Mouse (Mus musculus): ENCODE data around the gene Bst2.

The Bst2 gene

DNA sequence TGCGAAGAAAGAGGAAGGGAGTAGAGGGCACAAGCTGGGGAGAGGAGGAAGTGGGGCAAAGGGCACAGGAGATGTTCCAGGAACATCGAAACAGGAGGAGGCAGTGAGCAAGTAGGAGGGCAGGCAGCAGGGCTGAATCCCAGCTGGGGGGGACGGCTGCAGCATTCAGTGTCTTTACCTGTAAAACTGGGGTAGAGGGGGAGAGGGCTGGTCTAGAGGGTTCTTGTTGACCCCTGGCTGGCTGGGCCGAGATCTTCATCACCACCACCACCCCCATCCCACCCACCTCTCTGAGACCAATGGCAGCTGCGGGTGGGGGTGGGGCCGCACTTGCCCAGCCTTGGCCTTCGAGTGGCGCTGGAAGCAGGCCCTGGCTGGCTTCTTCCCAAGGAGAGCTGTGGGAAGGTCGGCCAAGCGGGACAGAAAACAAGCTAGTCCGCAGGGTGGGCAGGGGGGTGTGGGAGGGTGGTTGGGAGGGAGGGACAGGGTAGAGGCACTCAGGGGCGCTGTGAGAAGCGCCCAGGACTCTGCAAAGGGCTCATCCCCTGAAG is 31.2 kb upstream of the Bst2 start, which contains the start of gene Slc27a1:
Slc27a1 (plus strand) TSS at position 496 of the 551 bp plus-strand sequence.
- CTCF ChIA-PET = interaction anchor here (0.5 to 3.7 kb wide), 27 partner anchors 8 to 606 kb away, joined by 3 to 40 read pairs (median 4); partner anchors contain the start of genes Tmem221 (in 2 of the 4), Colgalt1 (in 1 of the 4), Dda1 (in 1 of the 4) and Mvb12a (in 1 of the 4)

DNA sequence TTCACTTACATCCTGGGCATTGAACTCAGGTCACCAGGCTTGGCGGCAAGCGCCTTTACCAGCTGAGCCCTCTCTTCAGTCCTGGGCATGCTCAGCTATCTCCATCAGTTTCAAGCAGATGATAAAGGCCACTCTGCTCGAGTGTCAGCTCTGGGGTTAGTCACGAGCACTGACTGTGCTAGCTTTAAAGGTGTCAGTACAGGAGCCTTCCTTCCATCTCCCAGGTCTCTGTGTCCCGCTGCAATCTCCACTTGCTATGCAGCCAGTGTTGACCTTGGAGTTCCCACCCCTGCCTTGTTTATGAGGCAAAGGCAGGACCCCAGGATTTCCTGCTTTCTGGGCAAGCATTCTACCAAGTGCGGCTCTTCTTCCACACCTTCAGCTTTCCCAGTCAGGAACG is 30.3 kb upstream of the Bst2 start:
- POLR2A ChIA-PET = interaction anchor here (0.6 to 4.7 kb wide), 17 partner anchors 12 to 110 kb away, joined by 3 to 104 read pairs (median 34); partner anchors contain the start of genes Colgalt1 (in 2 of the 4), Pgls (in 2 of the 4), Jak3 (in 1 of the 4) and Unc13a (in 1 of the 4)
- CTCF ChIA-PET = interaction anchor here in 3 of 4 experiments (0.5 to 3.7 kb wide), 10 partner anchors 10 to 98 kb away, joined by 3 to 40 read pairs (median 4); partner anchors contain the start of gene Mvb12a (in 1 of the 3)

More for the DNA sequence above, 31.2 kb upstream of the Bst2 start, which contains the start of gene Slc27a1:
- POLR2A ChIA-PET = interaction anchor here (0.5 to 4.7 kb wide), 63 partner anchors 9 to 1648 kb away, joined by 3 to 104 read pairs (median 6); partner anchors contain the start of genes Colgalt1 (in 3 of the 4), Pgls (in 3 of the 4), Jak3 (in 2 of the 4) and Klf2 (in 2 of the 4)

DNA sequence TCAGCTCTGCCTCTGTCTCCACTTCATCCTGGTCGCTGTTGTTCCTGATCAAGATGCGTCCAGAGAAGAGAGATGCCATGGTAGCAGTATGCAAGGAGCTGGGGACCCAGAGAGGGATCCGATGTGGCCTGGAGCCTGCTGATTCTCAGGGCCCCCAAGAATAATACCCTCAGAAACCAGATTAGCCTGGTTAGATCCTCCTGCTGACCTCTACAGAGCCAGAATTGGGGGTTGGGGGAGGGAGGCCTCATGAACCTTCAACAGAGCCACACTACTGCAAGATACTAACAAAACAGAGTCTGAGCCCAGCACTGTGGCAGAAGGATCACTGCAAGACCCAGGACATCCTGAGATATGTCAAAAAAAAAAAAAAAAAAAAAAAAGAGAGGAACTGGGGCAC is 29.2 kb upstream of the Bst2 start, which contains the start of gene Nxnl1:
Nxnl1 (minus strand) TSS at position 101 of the 400 bp plus-strand sequence.
- CTCF ChIA-PET = interaction anchor here in 3 of 4 experiments (1.1 to 2.2 kb wide), 4 partner anchors 30 to 99 kb away, joined by 3 to 4 read pairs (median 4); no protein-coding TSS in a partner anchor
- POLR2A ChIA-PET = interaction anchor here in 1 of 4 experiments (0.9 to 2.6 kb wide), 4 partner anchors 14 to 99 kb away, joined by 3 to 7 read pairs (median 5); no protein-coding TSS in a partner anchor

DNA sequence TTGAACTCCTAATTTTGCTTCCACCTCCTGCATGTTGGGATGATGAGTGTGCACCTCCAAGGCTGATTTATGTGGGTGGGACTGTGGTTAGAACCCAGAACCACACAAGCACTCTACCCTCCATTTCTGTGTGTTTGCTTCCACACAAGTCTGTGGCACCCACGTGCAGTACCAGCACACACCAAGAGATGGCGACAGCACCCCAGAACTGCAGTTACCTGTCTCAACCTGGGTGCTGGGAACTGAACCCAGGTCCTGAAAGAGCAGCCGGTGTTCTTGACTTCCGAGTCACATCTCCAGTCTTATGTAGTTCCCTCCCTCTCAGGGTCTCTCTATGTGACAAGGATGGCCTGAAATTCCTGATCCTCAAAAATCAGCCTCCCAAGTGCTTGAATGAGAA is 26.7 kb upstream of the Bst2 start:
- ChIA-PET CTCF (interaction anchor here in 3 of 4 experiments (0.5 to 4.0 kb wide), 6 partner anchors 16 to 102 kb away, joined by 3 to 40 read pairs (median 13); partner anchors contain the start of gene Pgls (in 1 of the 3)), POLR2A (interaction anchor here in 2 of 4 experiments (1.0 to 2.6 kb wide), 7 partner anchors 26 to 68 kb away, joined by 3 to 7 read pairs (median 4); no protein-coding TSS in a partner anchor)

DNA sequence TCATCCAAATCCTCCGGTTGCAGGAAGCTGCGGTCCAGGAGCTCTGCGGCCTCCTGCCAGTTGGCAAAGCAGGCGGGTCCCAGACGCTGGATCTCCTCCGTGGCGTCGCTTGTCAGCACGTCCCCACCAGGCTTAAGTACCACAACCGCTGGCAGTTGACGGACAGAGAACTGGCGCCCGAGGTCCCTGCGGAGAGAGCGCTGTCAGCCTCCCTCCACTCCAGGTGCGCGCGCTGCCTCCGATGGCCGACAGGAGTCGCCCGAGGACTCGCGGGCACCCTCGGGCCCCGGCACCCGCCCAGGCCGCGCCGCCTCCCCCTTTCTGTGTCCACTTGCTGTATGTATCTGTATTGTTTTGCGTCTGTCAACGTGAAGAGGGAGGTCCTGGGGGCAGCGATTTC is 25.5 kb upstream of the Bst2 start:
- POLR2A ChIA-PET = interaction anchor here in 3 of 4 experiments (0.6 to 2.3 kb wide), 12 partner anchors 8 to 123 kb away, joined by 3 to 10 read pairs (median 4); partner anchors contain the start of gene Mvb12a (in 2 of the 3)
- CTCF ChIA-PET = interaction anchor here (0.6 to 4.0 kb wide), 37 partner anchors 10 to 169 kb away, joined by 3 to 40 read pairs (median 4); partner anchors contain the start of genes Pgls (in 2 of the 4), Fcho1 (in 1 of the 4) and Mvb12a (in 1 of the 4)

DNA sequence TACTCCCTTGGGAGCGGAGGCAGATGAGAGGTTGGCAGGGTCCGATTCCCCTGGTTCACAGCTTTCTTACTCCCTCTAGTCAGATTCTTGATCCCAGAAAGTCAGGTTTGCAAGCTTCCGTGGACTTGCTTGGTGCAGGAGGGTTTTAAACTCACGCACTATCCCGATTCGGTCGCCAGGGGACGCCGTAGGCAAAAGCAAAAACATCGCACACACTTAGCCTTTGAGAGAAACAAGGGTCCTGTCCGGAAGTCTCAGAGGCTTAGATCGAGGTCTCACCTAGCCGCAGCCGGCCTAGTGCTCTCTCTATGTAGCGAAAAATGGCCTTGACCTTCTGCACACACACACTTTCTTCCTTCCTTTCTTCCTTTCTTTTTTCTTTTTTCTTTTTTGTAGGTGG is 24.1 kb upstream of the Bst2 start:
- POLR2A ChIA-PET = interaction anchor here in 3 of 4 experiments (0.8 to 2.3 kb wide), 12 partner anchors 9 to 110 kb away, joined by 3 to 12 read pairs (median 4); partner anchors contain the start of gene Unc13a (in 1 of the 3)
- CTCF ChIA-PET = interaction anchor here (0.6 to 4.0 kb wide), 45 partner anchors 8 to 696 kb away, joined by 3 to 40 read pairs (median 4); partner anchors contain the start of genes Mvb12a (in 2 of the 4), Pgls (in 2 of the 4), Colgalt1 (in 1 of the 4) and Fcho1 (in 1 of the 4)

DNA sequence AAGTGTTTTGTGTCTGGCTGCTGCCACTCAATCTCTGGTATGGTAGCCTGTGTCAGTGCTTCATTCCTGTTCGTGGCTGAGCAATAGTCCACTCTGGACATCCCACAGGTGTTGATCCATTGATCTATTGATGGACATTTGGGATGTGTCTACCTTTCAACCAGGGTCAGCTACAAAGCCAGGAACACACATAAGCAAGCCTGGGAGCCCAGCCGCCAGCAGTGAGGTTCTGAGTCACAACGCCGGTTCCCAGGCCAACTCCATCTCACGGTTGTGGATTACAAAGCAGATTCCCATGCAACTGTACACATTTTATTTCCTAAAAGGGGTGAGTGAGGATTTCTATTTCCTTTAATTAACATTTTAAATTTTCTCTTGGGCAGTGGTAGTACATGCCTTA is 23.5 kb upstream of the Bst2 start:
- ChIA-PET POLR2A (interaction anchor here in 3 of 4 experiments (0.9 to 3.3 kb wide), 14 partner anchors 9 to 107 kb away, joined by 3 to 35 read pairs (median 6); partner anchors contain the start of gene Slc27a1 (in 1 of the 3)), CTCF (interaction anchor here (0.6 to 4.0 kb wide), 41 partner anchors 9 to 679 kb away, joined by 3 to 40 read pairs (median 4); partner anchors contain the start of genes Fcho1 (in 2 of the 4), Mvb12a (in 2 of the 4), Pgls (in 2 of the 4) and Colgalt1 (in 1 of the 4))

DNA sequence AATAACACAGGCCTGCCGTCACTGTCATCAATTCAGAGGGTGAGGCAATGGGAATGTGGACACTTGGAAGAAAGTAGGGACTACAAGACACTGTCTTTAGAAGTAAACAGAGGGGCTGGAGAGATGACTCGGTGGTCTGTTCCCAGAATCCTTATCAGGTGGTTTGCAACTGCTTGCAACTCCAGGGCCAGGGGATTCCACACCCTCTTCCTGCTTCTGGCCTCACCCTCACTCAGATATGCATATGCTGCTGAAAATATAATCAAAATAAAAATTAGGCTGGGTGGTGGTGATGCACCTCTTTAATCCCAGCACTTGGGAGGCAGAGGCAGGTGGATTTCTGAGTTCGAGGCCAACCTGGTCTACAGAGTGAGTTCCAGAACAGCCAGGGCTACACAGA is 22.8 kb upstream of the Bst2 start:
- ChIA-PET POLR2A (interaction anchor here in 2 of 4 experiments (0.6 to 3.3 kb wide), 16 partner anchors 9 to 219 kb away, joined by 3 to 66 read pairs (median 9); partner anchors contain the start of genes Slc27a1 (in 2 of the 2), Babam1 (in 1 of the 2), Colgalt1 (in 1 of the 2) and Fam129c (in 1 of the 2)), CTCF (interaction anchor here (0.6 to 4.0 kb wide), 11 partner anchors 10 to 679 kb away, joined by 3 to 40 read pairs (median 6); partner anchors contain the start of genes Colgalt1 (in 1 of the 4), Fcho1 (in 1 of the 4), Pgls (in 1 of the 4) and Slc27a1 (in 1 of the 4))

DNA sequence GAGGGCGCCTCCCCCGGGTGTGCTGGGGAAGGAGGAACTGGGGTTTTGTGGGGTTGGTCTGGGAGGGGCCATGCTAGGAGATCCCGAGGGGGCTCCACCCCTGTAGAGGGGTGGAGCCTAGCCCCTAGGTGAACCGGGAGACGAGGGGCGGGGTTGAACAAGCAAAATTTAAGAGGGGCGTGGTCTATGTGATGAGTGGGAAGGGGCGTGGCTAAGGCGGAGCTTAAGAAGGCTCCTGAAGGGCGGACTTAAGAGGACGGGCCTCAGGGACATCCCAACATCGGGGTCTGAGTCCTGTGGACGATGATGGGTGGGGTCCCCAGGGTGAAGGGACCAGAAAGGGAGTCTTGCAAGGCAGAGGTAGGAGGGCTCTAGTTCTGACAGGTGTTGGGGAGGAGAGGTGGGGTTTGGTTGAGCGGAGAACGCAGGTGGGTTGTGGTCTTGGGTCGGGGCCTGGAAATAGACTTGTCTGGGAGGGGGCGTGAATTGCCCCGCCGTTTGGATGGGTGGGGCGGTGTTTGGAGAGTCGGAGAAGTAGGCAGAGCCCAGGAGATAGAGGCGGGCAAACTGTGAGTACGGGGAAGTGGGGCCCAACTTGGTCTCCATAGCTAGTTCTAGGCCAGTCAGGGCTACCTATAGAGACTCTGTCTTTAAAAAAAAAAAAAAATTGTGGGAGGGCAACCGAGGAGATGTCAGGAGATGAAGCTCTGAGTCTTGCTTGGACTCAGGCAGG is 21.9 kb upstream of the Bst2 start:
- CTCF ChIA-PET = interaction anchor here (0.6 to 2.4 kb wide), 52 partner anchors 10 to 714 kb away, joined by 3 to 34 read pairs (median 4); partner anchors contain the start of genes Slc27a1 (in 2 of the 4), Abhd8 (in 1 of the 4), Colgalt1 (in 1 of the 4) and Fcho1 (in 1 of the 4)

DNA sequence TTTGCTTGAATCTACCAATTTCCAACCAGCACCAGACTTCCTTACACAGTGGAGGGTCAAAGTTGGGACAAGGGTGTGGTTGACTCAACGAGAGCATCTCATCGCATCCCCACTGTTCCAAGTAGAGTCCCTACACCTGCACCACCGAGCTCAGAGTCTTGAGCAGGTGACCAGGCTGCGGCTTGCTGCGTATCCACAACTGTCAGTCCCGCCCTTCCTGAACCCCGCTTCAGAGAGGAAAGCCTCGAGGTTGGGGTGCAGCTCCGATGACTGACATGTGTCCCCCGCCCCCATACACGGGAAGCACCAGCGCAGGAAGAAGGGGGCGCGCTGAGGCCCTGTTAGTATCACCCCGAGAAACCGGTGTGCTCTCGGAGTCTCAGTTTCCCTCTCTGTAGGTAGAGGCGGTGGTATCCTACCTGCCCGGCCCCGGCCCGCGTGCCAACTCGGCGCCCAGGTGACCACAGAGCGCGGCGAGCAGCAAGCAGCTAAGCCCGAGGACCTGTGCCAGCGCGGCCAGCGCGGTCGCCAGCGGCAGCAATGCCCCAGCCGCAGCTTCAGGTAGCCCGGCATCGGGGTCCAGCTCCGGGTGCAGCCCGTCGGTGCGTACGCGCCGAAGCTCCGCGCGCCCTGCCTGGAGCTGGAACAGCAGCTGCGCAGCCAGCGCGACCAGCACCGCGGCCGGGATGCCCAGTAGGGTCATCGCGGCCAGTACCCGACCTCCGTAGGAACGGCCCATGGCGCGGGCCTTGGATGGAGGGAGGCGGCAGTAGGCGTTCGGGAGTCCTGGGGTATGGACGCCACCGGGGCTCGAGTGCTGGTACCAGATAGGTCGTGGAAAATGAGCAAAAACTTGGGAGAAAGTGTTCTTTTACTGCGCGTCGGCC is 21.1 kb upstream of the Bst2 start, which contains the start of gene Tmem221:
Tmem221 (minus strand) TSS at position 801 of the 887 bp plus-strand sequence.
- CTCF ChIA-PET = interaction anchor here (0.6 to 2.4 kb wide), 43 partner anchors 10 to 713 kb away, joined by 3 to 34 read pairs (median 4); partner anchors contain the start of genes Slc27a1 (in 2 of the 4), Abhd8 (in 1 of the 4), Colgalt1 (in 1 of the 4) and Fcho1 (in 1 of the 4)
- POLR2A ChIA-PET = interaction anchor here (0.5 to 3.3 kb wide), 70 partner anchors 8 to 719 kb away, joined by 3 to 66 read pairs (median 4); partner anchors contain the start of genes Colgalt1 (in 3 of the 4), Mvb12a (in 3 of the 4), Pgls (in 3 of the 4) and Slc27a1 (in 2 of the 4)

More for the DNA sequence above, 21.9 kb upstream of the Bst2 start:
- POLR2A ChIA-PET = interaction anchor here (0.5 to 3.3 kb wide), 79 partner anchors 9 to 720 kb away, joined by 3 to 66 read pairs (median 4); partner anchors contain the start of genes Colgalt1 (in 3 of the 4), Mvb12a (in 3 of the 4), Pgls (in 3 of the 4) and Slc27a1 (in 2 of the 4)

DNA sequence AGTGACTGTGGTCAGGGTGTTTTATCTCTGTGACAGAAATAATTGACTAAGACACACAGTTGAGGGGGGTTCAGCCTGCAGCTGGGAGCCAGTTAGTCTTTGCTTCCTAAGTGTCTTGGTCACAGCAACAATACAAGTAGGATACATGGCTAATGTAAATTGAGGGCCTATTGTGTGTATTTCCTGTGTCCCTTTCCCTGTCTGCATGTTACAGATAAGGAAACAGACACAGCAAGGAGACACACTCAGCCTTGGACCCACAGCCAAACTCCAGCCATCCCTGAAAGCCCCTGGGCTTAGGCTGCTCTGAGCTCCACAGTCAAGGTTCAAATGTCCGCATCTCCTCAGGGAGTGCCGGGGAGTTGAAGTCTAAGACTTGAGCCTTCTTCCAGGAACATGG is 17.4 kb upstream of the Bst2 start:
- ChIA-PET CTCF (interaction anchor here in 3 of 4 experiments (1.0 to 1.6 kb wide), 4 partner anchors 36 to 177 kb away, joined by 3 to 15 read pairs (median 4); no protein-coding TSS in a partner anchor), POLR2A (interaction anchor here in 2 of 4 experiments (0.9 to 5.2 kb wide), 7 partner anchors 12 to 121 kb away, joined by 3 to 25 read pairs (median 4); partner anchors contain the start of genes Ccdc194 (in 1 of the 2), Jak3 (in 1 of the 2), Mvb12a (in 1 of the 2) and Slc27a1 (in 1 of the 2))

DNA sequence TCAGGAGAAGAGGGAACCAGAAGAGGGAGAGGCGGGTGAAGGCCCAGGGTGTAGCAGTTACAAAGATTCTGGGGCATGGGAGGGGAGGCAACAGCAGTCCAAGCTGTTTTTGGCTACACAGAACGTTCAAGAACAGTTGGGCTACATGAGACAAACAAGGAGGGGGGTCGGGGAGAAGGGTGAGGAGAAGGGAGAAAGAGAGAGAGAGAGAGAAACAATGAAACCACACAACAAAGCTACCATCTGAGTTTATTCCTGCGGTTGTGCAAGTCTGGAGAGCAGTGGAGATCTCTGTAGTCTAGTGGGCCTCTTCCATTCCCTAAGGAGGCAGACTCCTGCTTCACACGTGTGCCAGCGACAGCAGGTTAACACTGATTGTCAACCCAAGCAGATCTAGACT is 16.7 kb upstream of the Bst2 start:
- ChIA-PET POLR2A (interaction anchor here in 3 of 4 experiments (0.8 to 5.2 kb wide), 12 partner anchors 11 to 122 kb away, joined by 3 to 25 read pairs (median 3); partner anchors contain the start of genes Jak3 (in 1 of the 3), Mvb12a (in 1 of the 3) and Slc27a1 (in 1 of the 3)), CTCF (interaction anchor here in 2 of 4 experiments (1.0 to 1.7 kb wide), 4 partner anchors 11 to 75 kb away, joined by 3 to 15 read pairs (median 5); partner anchors contain the start of gene Mvb12a (in 1 of the 2))

DNA sequence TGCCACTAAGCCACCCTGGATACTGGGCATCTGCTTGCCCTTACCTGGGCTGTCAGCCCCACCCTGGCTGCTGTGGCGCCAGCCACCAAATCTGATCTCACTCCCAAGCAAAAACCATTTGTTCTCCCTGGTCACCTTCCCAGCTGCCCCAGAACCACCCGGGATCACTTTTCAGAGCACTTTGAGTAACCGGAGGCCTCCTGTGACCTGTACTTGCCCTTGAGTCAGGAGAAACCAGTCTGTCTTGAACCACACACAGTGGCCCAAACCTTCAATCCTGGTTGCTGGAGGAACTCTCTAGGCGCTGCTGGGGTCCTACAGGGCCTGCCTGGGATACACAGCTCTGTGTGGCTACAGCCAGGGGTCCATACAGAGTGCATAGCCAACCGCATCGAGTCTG is 15.5 kb upstream of the Bst2 start:
- POLR2A ChIA-PET = interaction anchor here in 2 of 4 experiments (0.6 to 5.2 kb wide), 8 partner anchors 9 to 745 kb away, joined by 3 to 25 read pairs (median 4); partner anchors contain the start of genes Slc27a1 (in 2 of the 2) and Mvb12a (in 1 of the 2)
- CTCF ChIA-PET = interaction anchor here in 2 of 4 experiments (0.5 to 1.7 kb wide), 2 partner anchors 58 to 77 kb away, joined by 6 to 7 read pairs; no protein-coding TSS in a partner anchor

DNA sequence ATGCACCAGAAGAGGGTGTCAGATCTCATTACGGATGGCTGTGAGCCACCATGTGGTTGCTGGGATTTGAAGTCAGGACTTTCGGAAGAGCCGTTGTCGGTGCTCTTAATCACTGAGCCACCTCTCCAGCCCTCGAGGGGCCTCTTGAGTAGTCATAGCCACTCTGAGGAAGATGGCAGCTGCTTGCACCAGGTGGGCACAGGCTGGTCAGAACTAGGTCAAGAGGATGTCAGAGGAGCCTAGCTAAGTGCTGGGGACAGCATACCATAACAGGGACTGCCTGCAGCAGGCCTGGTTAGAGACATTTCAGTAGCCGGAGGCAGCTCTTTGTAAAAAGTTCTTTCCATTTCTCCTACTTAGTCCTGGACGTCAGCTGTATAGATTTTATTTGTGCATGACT is 13.5 kb upstream of the Bst2 start:
- POLR2A ChIA-PET = interaction anchor here in 2 of 4 experiments (0.6 to 1.5 kb wide), 6 partner anchors 8 to 21 kb away, joined by 3 to 9 read pairs (median 4); partner anchors contain the start of genes Tmem221 (in 2 of the 2) and Slc27a1 (in 1 of the 2)
- CTCF ChIA-PET = interaction anchor here in 3 of 4 experiments (0.6 to 1.1 kb wide), 4 partner anchors 12 to 149 kb away, joined by 3 to 7 read pairs (median 3); partner anchors contain the start of gene Colgalt1 (in 1 of the 3)

DNA sequence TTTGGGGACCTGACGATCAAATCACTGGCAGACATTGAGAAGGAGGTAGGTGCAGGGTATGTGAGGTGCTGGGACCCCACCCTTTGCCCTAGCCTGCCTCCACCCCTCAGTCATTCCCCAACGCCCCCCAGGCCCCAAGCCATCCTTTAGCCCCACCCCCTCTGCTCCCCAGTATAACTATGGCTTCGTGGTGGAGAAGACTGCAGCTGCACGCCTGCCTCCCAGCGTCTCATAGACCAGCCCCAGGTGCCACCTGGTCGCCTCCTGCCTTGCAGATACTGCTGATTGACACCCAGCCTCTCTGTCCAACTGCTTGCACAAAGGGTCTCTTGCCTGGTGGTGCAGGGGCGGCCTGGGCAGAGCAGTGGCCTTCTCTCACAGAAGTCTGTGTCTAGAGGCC is 10.3 kb upstream of the Bst2 start:
- ChIA-PET POLR2A (no interaction called here), CTCF (interaction anchor here in 1 of 4 experiments (0.9 kb wide), 1 partner anchor 13 kb away, joined by 5 read pairs; no protein-coding TSS in a partner anchor)

Measured in embryonic stem cell, embryonic (primary cell).